27 mouse cellular contexts compared by ENCODE assay signal in genomic region chr14:48164917-48165316, GRCm38 (mm10). TPM values are rescaled to one million over a fixed set of nuclear protein-coding genes. Genes with fewer than 3 reads are reported as not detected.
"Had no signal": no experiment of that assay in that cellular context is flagged by ENCODE, and none has a peak within 500 bp of the region (broad histone marks: within the 10 kb centered on the region; RNA-seq: fewer than 3 reads in every experiment).

No protein-coding gene starts in this region.

- H3K36me3 ChIP-seq: embryonic facial prominence, embryonic 12.5 days; forebrain, embryonic 15.5 days had no signal

- H3K4me3 ChIP-seq: embryonic facial prominence, embryonic 12.5 days; embryonic facial prominence, embryonic 13.5 days; erythroblast, embryonic 14.5 days; forebrain, embryonic 10.5 days; forebrain, embryonic 12.5 days; forebrain, embryonic 13.5 days; forebrain, embryonic 15.5 days; gastrocnemius, adult 2 months; heart, adult 2 months had no signal

- H3K27me3 ChIP-seq: embryonic facial prominence, embryonic 12.5 days; embryonic facial prominence, embryonic 13.5 days; forebrain, embryonic 12.5 days; forebrain, embryonic 13.5 days; forebrain, embryonic 15.5 days had no signal

- H3K9me3 ChIP-seq: embryonic facial prominence, embryonic 12.5 days; embryonic facial prominence, embryonic 13.5 days; forebrain, embryonic 12.5 days; forebrain, embryonic 15.5 days had no signal

- H3K4me2 ChIP-seq: embryonic facial prominence, embryonic 12.5 days; embryonic facial prominence, embryonic 13.5 days; forebrain, embryonic 12.5 days; forebrain, embryonic 13.5 days; forebrain, embryonic 15.5 days had no signal

- ATAC-seq: forebrain, embryonic 13.5 days; forebrain, embryonic 14.5 days; forebrain, embryonic 15.5 days; forebrain, embryonic 16.5 days; forebrain, postnatal 0 days had no signal

- H3K9ac ChIP-seq: embryonic facial prominence, embryonic 12.5 days; embryonic facial prominence, embryonic 13.5 days; forebrain, embryonic 12.5 days; forebrain, embryonic 13.5 days; forebrain, embryonic 15.5 days; forebrain, postnatal 0 days had no signal

- DNase-seq: cerebellum, adult 18-20 months; cerebellum, adult 2 months; cerebellum, adult 8-10 months; cerebellum, adult 9-10 months; cerebellum, adult 9-11 months; cerebellum, postnatal 10 days; cerebellum, postnatal 14 days; cerebellum, postnatal 25 days; cerebellum, postnatal 36 days; embryo, embryonic 11 days; forebrain, postnatal 0 days; gastrocnemius, adult 2 months; gastrocnemius, postnatal 10 days; gastrocnemius, postnatal 14 days; gastrocnemius, postnatal 25 days; gastrocnemius, postnatal 36 days; heart, adult 18-20 months; heart, adult 2 months had no signal

- H3K27ac ChIP-seq: embryonic facial prominence, embryonic 12.5 days; embryonic facial prominence, embryonic 13.5 days; forebrain, embryonic 12.5 days; forebrain, embryonic 13.5 days; forebrain, embryonic 15.5 days; gastrocnemius, adult 2 months; heart, adult 2 months had no signal

RNA-seq across cellular contexts. Expression of gene Peli2, which starts 44.3 kb away (rescaled TPM):
- polyA plus RNA-seq: erythroblast, embryonic 14.5 days had no signal
